Mouse (Mus musculus): ENCODE measurements around the gene Tmem229b.
"Not testable (repeated sequence)": the region's sequence is repeated elsewhere in the genome, so short reads cannot be mapped to it uniquely, and the experiment has no call there.

The Tmem229b gene

GRCm38 (mm10) chr12:79006076-79006475 lies 1.4 kb downstream of the Tmem229b start:
- DNase-seq, result no peak

GRCm38 (mm10) chr12:79005456-79005855 lies 2.0 kb downstream of the Tmem229b start:
- peak; percentile 75 for DNase-seq

GRCm38 (mm10) chr12:79002978-79003377 lies 4.4 kb downstream of the Tmem229b start:
- no peak for DNase-seq

- DNase-seq, result no peak
Observed at GRCm38 (mm10) chr12:79002406-79002805, 5.0 kb downstream of the Tmem229b start.

GRCm38 (mm10) chr12:78996711-78997110 lies 10.7 kb downstream of the Tmem229b start:
- DNase-seq, result no peak

GRCm38 (mm10) chr12:78996271-78996670 lies 11.2 kb downstream of the Tmem229b start:
- no peak for DNase-seq

GRCm38 (mm10) chr12:78987581-78988081 lies 19.8 kb downstream of the Tmem229b start:
- DNase-seq, result peak; percentile 47

GRCm38 (mm10) chr12:78984035-78984432 lies 23.4 kb downstream of the Tmem229b start:
- DNase-seq, result peak; percentile 58

GRCm38 (mm10) chr12:78983296-78984034 lies 24.0 kb downstream of the Tmem229b start:
- no peak for DNase-seq

GRCm38 (mm10) chr12:78981938-78982825 lies 25.2 kb downstream of the Tmem229b start:
- DNase-seq, result no peak

GRCm38 (mm10) chr12:78981131-78981530 lies 26.3 kb downstream of the Tmem229b start:
- no peak for DNase-seq

GRCm38 (mm10) chr12:78980683-78981091 lies 26.7 kb downstream of the Tmem229b start:
- DNase-seq, result no peak

- DNase-seq, result no peak
Observed at GRCm38 (mm10) chr12:78977552-78977951, 29.9 kb downstream of the Tmem229b start.

- no peak for DNase-seq
Observed at GRCm38 (mm10) chr12:78977078-78977477, 30.3 kb downstream of the Tmem229b start.

GRCm38 (mm10) chr12:78975836-78976235 lies 31.6 kb downstream of the Tmem229b start:
- no peak for DNase-seq

- DNase-seq, result peak; percentile 68
Observed at GRCm38 (mm10) chr12:78974767-78975166, 32.7 kb downstream of the Tmem229b start.

- no peak for DNase-seq
Observed at GRCm38 (mm10) chr12:78973779-78974178, 33.6 kb downstream of the Tmem229b start.

GRCm38 (mm10) chr12:78971649-78972048 lies 35.8 kb downstream of the Tmem229b start:
- DNase-seq, result peak; percentile 62

GRCm38 (mm10) chr12:78970725-78971124 lies 36.7 kb downstream of the Tmem229b start:
- peak; percentile 52 for DNase-seq

GRCm38 (mm10) chr12:78964496-78964895 lies 42.9 kb downstream of the Tmem229b start:
- not testable (repeated sequence) for DNase-seq

- no peak for DNase-seq
Observed at GRCm38 (mm10) chr12:78956405-78956804, 51.0 kb downstream of the Tmem229b start.

GRCm38 (mm10) chr12:78952484-78952883 lies 54.9 kb downstream of the Tmem229b start:
- peak; percentile 83 for DNase-seq

GRCm38 (mm10) chr12:78952053-78952452 lies 55.4 kb downstream of the Tmem229b start:
- DNase-seq, result peak; percentile 68

GRCm38 (mm10) chr12:78947661-78948060 lies 59.8 kb downstream of the Tmem229b start:
- DNase-seq, result no peak
